Mouse (Mus musculus): ENCODE results near the gene Wipf2. TPM values are rescaled to one million over a fixed set of nuclear protein-coding genes. Genes with fewer than 3 reads are reported as not detected.

The Wipf2 gene
- total and polyA plus RNA-seq, 2 experiments from 2014 or later, result 3.5 to 10.4 TPM

DNA sequence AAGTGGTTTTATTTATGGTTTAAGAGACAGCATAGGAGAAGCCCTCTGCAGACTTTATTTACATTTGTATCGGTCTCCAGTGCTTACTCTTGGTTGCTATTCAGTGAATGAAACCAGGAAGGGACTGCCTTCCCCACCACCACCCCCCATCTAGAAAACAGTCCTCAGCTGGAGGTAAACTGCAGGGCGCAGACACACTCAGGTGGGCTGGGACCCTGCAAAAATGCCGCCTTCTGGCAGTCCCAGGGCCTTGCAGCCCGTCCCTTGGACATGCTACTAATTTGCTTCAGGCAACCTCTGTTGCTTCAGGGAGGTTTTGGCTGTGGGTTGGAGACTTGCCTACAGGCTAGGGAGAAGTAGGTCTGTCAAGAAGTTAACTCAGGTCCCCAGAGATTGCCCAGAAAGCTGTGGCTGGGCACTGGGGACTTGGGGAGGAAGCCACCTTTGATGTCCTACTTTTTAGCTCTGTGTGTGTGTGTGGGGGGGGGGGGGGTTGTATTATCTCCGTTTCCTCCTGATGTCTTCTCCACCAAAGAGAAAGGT, 61.3 kb downstream of the Wipf2 start:
- H3K4me1 ChIP-seq (ENCODE audit: insufficient read depth, low read length), result peaks cover 28% of the 10 kb centered on the region
- no peak overlapping the region for H3K4me2 ChIP-seq (ENCODE audit: low read depth, low read length)
- H3K27me3 ChIP-seq (ENCODE audit: insufficient read depth, low read length), result no peaks in the 10 kb centered on the region
- no peak for DNase-seq (ENCODE audit: low spot score)
- peak overlapping the region; percentile 64 for H3K27ac ChIP-seq
- WGBS, result 39% methylated on average over 5 of the region's 5 CpGs
- no peak overlapping the region for H3K9ac ChIP-seq (replicated peaks; ENCODE audit: low read length)
- H3K9me3 ChIP-seq (ENCODE audit: low read length), result no peaks in the 10 kb centered on the region
- H3K36me3 ChIP-seq (ENCODE audit: insufficient read depth, low read length), result no peaks in the 10 kb centered on the region
- peak; percentile 24; the same call in 1 of the 2 replicates for TF ChIP-seq CTCF (IDR thresholded peaks at IDR 0.05; ENCODE audit: low read depth)
- no peak for ATAC-seq
- no peak overlapping the region for H3K4me3 ChIP-seq (ENCODE audit: low read length)

DNA sequence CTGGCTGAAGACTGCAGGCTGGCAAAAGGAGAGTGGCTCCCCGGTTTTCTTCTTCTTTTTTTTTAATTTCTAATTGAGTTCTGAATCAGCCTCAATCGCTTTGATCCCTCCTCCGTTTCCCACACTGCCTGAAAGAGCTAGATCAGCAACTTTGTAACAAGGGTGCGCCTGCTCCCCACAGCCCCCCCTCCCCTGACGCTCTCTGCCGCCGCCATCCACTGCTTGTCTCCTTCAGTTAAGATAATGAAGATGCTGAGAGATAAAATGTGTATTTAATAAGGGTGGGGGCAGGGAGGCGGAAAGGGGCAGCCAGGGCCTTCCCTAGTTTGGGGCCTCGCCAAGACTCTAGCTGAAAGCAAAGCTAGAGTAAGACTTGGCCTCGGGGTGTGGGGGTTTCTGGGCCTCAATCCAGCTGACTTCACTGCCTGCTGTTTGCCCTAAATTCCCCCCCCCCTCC, 61.9 kb downstream of the Wipf2 start:
- ATAC-seq, result peak; percentile 3; the same call in 1 of the 2 replicates
- Histone ChIP-seq H3K27me3 (ENCODE audit: insufficient read depth, low read length) (no peaks in the 10 kb centered on the region), H3K9ac (replicated peaks; ENCODE audit: low read length) (no peak overlapping the region), H3K4me3 (ENCODE audit: low read length) (no peak overlapping the region), H3K27ac (peak overlapping the region; percentile 64), H3K36me3 (ENCODE audit: insufficient read depth, low read length) (no peaks in the 10 kb centered on the region), H3K4me1 (ENCODE audit: insufficient read depth, low read length) (peaks cover 34% of the 10 kb centered on the region), H3K9me3 (ENCODE audit: low read length) (no peaks in the 10 kb centered on the region), H3K4me2 (ENCODE audit: low read depth, low read length) (peak overlapping the region; percentile 21; the same call in 1 of the 2 replicates)
- peak; percentile 83 for DNase-seq (ENCODE audit: low spot score)
- WGBS, result 7% methylated on average over 10 of the region's 10 CpGs
- TF ChIP-seq CTCF (IDR thresholded peaks at IDR 0.05; ENCODE audit: low read depth), result no peak

DNA sequence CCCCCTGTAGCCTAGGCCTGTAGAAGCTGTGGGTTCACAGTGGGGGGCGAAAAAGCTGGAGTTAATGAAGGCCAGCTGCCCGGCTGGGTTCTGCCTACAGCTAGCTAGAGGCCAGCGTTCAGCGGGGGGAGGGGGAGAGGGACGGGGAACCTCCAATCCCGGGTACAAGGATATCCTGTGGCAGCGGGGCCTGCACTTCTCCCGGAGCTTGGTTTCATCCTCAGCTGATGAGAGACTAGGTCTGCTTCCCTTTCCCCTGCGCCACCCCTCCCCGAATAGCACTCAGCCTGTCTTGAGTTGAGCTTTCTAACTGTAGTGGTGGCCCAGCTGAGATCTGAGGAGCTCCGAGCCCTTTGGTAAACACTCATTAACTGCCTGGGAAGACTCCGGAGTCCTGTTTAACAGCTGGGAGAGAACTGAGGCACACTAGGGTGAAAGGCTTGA, 62.5 kb downstream of the Wipf2 start:
- Histone ChIP-seq H3K27me3 (ENCODE audit: insufficient read depth, low read length) (no peaks in the 10 kb centered on the region), H3K36me3 (ENCODE audit: insufficient read depth, low read length) (no peaks in the 10 kb centered on the region), H3K4me3 (ENCODE audit: low read length) (no peak overlapping the region), H3K27ac (peak overlapping the region; percentile 64), H3K4me2 (ENCODE audit: low read depth, low read length) (peak overlapping the region; percentile 21), H3K9me3 (ENCODE audit: low read length) (no peaks in the 10 kb centered on the region), H3K9ac (replicated peaks; ENCODE audit: low read length) (no peak overlapping the region), H3K4me1 (ENCODE audit: insufficient read depth, low read length) (peaks cover 40% of the 10 kb centered on the region)
- ATAC-seq, result 0 out of 2 replicates have a peak, but pooled peaks have one; percentile 6
- TF ChIP-seq CTCF (IDR thresholded peaks at IDR 0.05; ENCODE audit: low read depth), result no peak
- 15% methylated on average over 10 of the region's 12 CpGs for WGBS
- DNase-seq (ENCODE audit: low spot score), result peak; percentile 68

- no peak for DNase-seq (ENCODE audit: low spot score)
- WGBS, result 78% methylated on average over 7 of the region's 7 CpGs
- Histone ChIP-seq H3K4me3 (ENCODE audit: low read length) (no peak overlapping the region), H3K4me2 (ENCODE audit: low read depth, low read length) (no peak overlapping the region), H3K36me3 (ENCODE audit: insufficient read depth, low read length) (no peaks in the 10 kb centered on the region), H3K27ac (no peak overlapping the region), H3K4me1 (ENCODE audit: insufficient read depth, low read length) (peaks cover 43% of the 10 kb centered on the region), H3K9me3 (ENCODE audit: low read length) (no peaks in the 10 kb centered on the region), H3K27me3 (ENCODE audit: insufficient read depth, low read length) (no peaks in the 10 kb centered on the region), H3K9ac (replicated peaks; ENCODE audit: low read length) (no peak overlapping the region)
- ATAC-seq, result no peak
- TF ChIP-seq CTCF (IDR thresholded peaks at IDR 0.05; ENCODE audit: low read depth), result no peak
Observed at GRCm38 (mm10) chr11:98926553-98926952, 63.1 kb downstream of the Wipf2 start.

DNA sequence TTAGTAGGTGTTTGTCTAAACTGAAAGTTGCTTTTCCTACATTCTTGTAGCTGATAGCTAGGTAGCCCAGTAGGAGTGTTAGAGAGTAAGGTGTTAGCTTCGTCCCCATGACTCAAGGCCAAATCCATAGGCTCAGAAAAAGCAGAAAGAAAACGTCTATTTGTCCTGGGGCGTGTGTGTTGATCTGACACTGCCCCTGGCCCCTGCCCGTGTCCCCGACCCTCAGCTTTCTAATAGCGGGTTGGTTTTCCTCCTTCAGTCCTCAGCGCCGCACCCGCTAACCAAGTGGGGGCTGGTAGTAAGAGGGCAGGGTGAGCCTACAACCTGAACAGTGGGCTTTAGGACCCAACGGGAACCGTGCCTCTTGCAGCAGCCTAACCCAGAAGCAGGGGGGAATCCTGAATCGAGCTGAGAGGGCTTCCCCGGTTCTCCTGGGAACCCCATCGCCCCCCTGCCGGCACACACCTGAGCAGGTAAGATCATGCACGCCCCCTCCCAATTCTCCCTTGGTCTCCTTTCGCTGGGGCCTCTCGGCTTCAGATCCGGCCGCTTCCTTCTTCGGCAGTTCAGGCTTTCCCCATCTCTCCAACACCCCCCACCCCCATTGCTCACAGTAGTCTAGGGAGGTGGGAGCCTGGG, 64.1 kb downstream of the Wipf2 start, which contains the start of gene Rara:
Rara (plus strand) TSS at position 381 of the 639 bp plus-strand sequence.
- peaks cover 53% of the 10 kb centered on the region for H3K4me1 ChIP-seq (ENCODE audit: insufficient read depth, low read length)
- H3K27me3 ChIP-seq (ENCODE audit: insufficient read depth, low read length), result no peaks in the 10 kb centered on the region
- peak; percentile 71 for DNase-seq (ENCODE audit: low spot score)
- peak within 1 kb of the TSS; percentile 55 for H3K9ac ChIP-seq (replicated peaks; ENCODE audit: low read length)
- no peak for TF ChIP-seq CTCF (IDR thresholded peaks at IDR 0.05; ENCODE audit: low read depth)
- peak within 1 kb of the TSS; percentile 55 for H3K4me3 ChIP-seq (ENCODE audit: low read length)
- ATAC-seq, result 0 out of 2 replicates have a peak, but pooled peaks have one; percentile 3
- H3K27ac ChIP-seq, result peak within 1 kb of the TSS; percentile 64; the same call in 1 of the 2 replicates
- H3K36me3 ChIP-seq (ENCODE audit: insufficient read depth, low read length), result no peaks in the 10 kb centered on the region
- H3K4me2 ChIP-seq (ENCODE audit: low read depth, low read length), result peak within 1 kb of the TSS; percentile 60
- 13% methylated on average over 21 of the region's 21 CpGs for WGBS
- H3K9me3 ChIP-seq (ENCODE audit: low read length), result no peaks in the 10 kb centered on the region

GRCm38 (mm10) chr11:98928186-98928893, 64.9 kb downstream of the Wipf2 start:
- WGBS, result 10% methylated on average over 12 of the region's 12 CpGs
- Histone ChIP-seq H3K4me2 (ENCODE audit: low read depth, low read length) (peak overlapping the region; percentile 60), H3K9me3 (ENCODE audit: low read length) (no peaks in the 10 kb centered on the region)

More at GRCm38 (mm10) chr11:98928186-98928893, 64.9 kb downstream of the Wipf2 start:
- Histone ChIP-seq H3K36me3 (ENCODE audit: insufficient read depth, low read length) (no peaks in the 10 kb centered on the region), H3K27me3 (ENCODE audit: insufficient read depth, low read length) (no peaks in the 10 kb centered on the region), H3K9ac (replicated peaks; ENCODE audit: low read length) (peak overlapping the region; percentile 55), H3K27ac (peak overlapping the region; percentile 64; the same call in 1 of the 2 replicates), H3K4me1 (ENCODE audit: insufficient read depth, low read length) (peaks cover 58% of the 10 kb centered on the region), H3K4me3 (ENCODE audit: low read length) (peak overlapping the region; percentile 55)
- ATAC-seq (0 out of 2 replicates have a peak, but pooled peaks have one; percentile 13), DNase-seq (ENCODE audit: low spot score) (peak; percentile 50)
- no peak for TF ChIP-seq CTCF (IDR thresholded peaks at IDR 0.05; ENCODE audit: low read depth)
